Mouse (Mus musculus): ENCODE data around the gene Lrrc8d.

DNA sequence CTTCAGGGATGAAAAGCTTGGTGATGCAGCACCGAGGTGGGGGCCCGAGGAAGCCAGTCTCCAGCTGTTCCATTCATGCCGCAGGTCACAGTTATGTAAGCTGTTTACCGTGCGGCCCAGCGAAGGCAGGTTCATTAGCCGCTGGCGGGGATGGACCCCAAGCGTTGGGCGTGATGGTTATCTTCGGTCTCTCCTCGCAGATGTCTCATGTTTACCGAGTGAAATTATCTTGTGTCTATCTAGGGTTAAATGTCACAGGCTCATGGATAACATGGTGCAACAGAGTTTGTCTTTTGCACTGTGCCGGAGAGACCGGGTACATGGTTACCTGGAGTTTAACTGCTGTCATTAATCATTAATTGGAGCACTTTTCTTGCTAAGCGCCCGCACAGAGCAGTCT, 58.2 kb downstream of the Lrrc8d start:
- TF ChIP-seq CTCF (IDR thresholded peaks at IDR 0.05; ENCODE audit: insufficient read depth, low read length) (no peak), POLR2A (IDR thresholded peaks at IDR 0.05; ENCODE audit: borderline replicate concordance, extremely low read depth, low read depth, low read length) (no peak)
